Mouse (Mus musculus): ENCODE measurements at regions not wholly inside any gene's neighbourhood (a gene's known extent, or its start where the extent isn't known, plus 50 kb on each side); places are given as distances from the start of the nearest gene placed in this dataset.

GRCm38 (mm10) chr1:129146395-129147094 is 126.6 kb upstream of the Thsd7b start:
- TF ChIP-seq MXI1 (IDR thresholded peaks at IDR 0.05; ENCODE audit: low read depth, low read length) = no peak
- no peak for TF ChIP-seq SIN3A (IDR thresholded peaks at IDR 0.05; ENCODE audit: low read length)
- no peak for TF ChIP-seq JUN (IDR thresholded peaks at IDR 0.05; ENCODE audit: insufficient read depth, low read depth, low read length)
- no peak for TF ChIP-seq TCF12 (IDR thresholded peaks at IDR 0.05; ENCODE audit: low read depth, low read length)
- no peak for TF ChIP-seq CHD1 (IDR thresholded peaks at IDR 0.05; ENCODE audit: low read depth, low read length)
- TF ChIP-seq NELFE (IDR thresholded peaks at IDR 0.05; ENCODE audit: low read depth, low read length) = no peak
- TF ChIP-seq MAZ (IDR thresholded peaks at IDR 0.05; ENCODE audit: low read depth, low read length) = no peak
- TF ChIP-seq IRF4 (IDR thresholded peaks at IDR 0.05; ENCODE audit: low read depth, low read length) = no peak
- TF ChIP-seq JUND (conservative IDR thresholded peaks at IDR 0.05; ENCODE audit: low read depth, low read length) = no peak
- TF ChIP-seq GABPA (IDR thresholded peaks at IDR 0.05; ENCODE audit: insufficient replicate concordance, low read depth, low read length) = no peak
- TF ChIP-seq ZKSCAN1 (IDR thresholded peaks at IDR 0.05; ENCODE audit: borderline replicate concordance, low read depth, low read length) = no peak
- TF ChIP-seq SMC3 (IDR thresholded peaks at IDR 0.05; ENCODE audit: low read depth, low read length) = no peak
- H3K79me2 ChIP-seq (replicated peaks; ENCODE audit: control insufficient read depth, extremely low read depth, insufficient read depth, poor library complexity, severe bottlenecking) = no peaks in the 10 kb centered on the region
- in situ Hi-C loops (cut with MboI; ENCODE audit: low pct_ligation_motif_present, low pct_unique_long_range_greater_than_20kb, low sequenced_read_pairs) = no loop called here
- H3K4me3 ChIP-seq (replicated peaks in 1 of 3; ENCODE audit: low read depth in 2 of 3, low read length in 2 of 3, poor library complexity in 1 of 3) = no peak overlapping the region
- dilution Hi-C loops (cut with MboI; ENCODE audit: extremely low pct_ligation_motif_present, extremely low pct_unique_long_range_greater_than_20kb, low sequenced_read_pairs) = no loop called here
- H3K4me1 ChIP-seq (ENCODE audit: control insufficient read depth in 1 of 2, insufficient read depth in 2 of 2) = peaks cover 0 to 8% of the 10 kb centered on the region in 2 experiments; a peak in 2 of 4 replicates
- DNase-seq (ENCODE audit: extremely low read depth) = no peak
- H3K27me3 ChIP-seq (replicated peaks) = no peaks in the 10 kb centered on the region
- H3K27ac ChIP-seq (ENCODE audit: insufficient read depth, low read depth) = no peak overlapping the region
- no peak overlapping the region for H3K4me2 ChIP-seq (ENCODE audit: insufficient read depth, low read depth, poor library complexity, severe bottlenecking)
- no peak overlapping the region for H3K9ac ChIP-seq (ENCODE audit: insufficient read depth, low read depth)
- no peaks in the 10 kb centered on the region for H3K9me3 ChIP-seq (replicated peaks; ENCODE audit: low read length)
- H3K36me3 ChIP-seq (replicated peaks in 1 of 2; ENCODE audit: control insufficient read depth in 1 of 2, insufficient read depth in 1 of 2, low read length in 1 of 2) = no peaks in the 10 kb centered on the region

GRCm38 (mm10) chr1:129138783-129139182 is 134.3 kb upstream of the Thsd7b start:
- no peak overlapping the region for H3K4me2 ChIP-seq (ENCODE audit: insufficient read depth, low read depth, poor library complexity, severe bottlenecking)
- peaks cover 2% of the 10 kb centered on the region for H3K27me3 ChIP-seq (replicated peaks)
- dilution Hi-C loops (cut with MboI; ENCODE audit: extremely low pct_ligation_motif_present, extremely low pct_unique_long_range_greater_than_20kb, low sequenced_read_pairs) = no loop called here
- no peak overlapping the region for H3K4me3 ChIP-seq (replicated peaks in 1 of 3; ENCODE audit: low read depth in 2 of 3, low read length in 2 of 3, poor library complexity in 1 of 3)
- H3K79me2 ChIP-seq (replicated peaks; ENCODE audit: control insufficient read depth, extremely low read depth, insufficient read depth, poor library complexity, severe bottlenecking) = no peaks in the 10 kb centered on the region
- H3K9me3 ChIP-seq (replicated peaks; ENCODE audit: low read length) = no peaks in the 10 kb centered on the region
- no peak for DNase-seq (ENCODE audit: extremely low read depth)
- H3K4me1 ChIP-seq (ENCODE audit: control insufficient read depth in 1 of 2, insufficient read depth in 2 of 2) = peaks cover 0 to 1% of the 10 kb centered on the region in 2 experiments; a peak in 2 of 4 replicates
- no peak for TF ChIP-seq ZMIZ1 (IDR thresholded peaks at IDR 0.05; ENCODE audit: low read depth, low read length)
- TF ChIP-seq TBP (conservative IDR thresholded peaks at IDR 0.05; ENCODE audit: low read depth, low read length) = no peak
- H3K36me3 ChIP-seq (replicated peaks in 1 of 2; ENCODE audit: control insufficient read depth in 1 of 2, insufficient read depth in 1 of 2, low read length in 1 of 2) = no peaks in the 10 kb centered on the region
- H3K9ac ChIP-seq (ENCODE audit: insufficient read depth, low read depth) = no peak overlapping the region
- in situ Hi-C loops (cut with MboI; ENCODE audit: low pct_ligation_motif_present, low pct_unique_long_range_greater_than_20kb, low sequenced_read_pairs) = no loop called here
- no peak overlapping the region for H3K27ac ChIP-seq (ENCODE audit: insufficient read depth, low read depth)

All from CH12.LX (cell line).